Comparison of ENCODE assay signal across 21 mouse cellular contexts in the genomic region with DNA sequence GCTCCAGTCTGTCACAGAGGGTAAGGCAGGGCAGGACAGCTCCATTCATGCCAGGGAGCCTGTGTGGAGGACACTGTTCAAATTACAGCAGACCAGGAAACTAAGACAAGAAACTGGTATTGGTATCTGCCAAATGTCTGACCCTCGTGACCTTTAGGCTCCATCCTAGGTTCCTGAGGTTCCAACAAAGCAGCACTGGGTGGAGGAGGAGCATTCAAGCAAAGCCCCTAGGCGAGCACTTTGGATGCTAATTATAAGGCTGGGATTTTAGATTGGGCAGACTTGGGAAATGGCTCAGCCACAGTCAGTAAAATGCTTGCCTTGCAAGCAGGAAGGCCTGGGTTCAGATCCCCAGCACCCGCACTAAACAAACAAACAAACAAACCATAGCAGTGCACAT.
"Had no signal": no experiment of that assay in that cellular context is flagged by ENCODE, and none has a peak within 500 bp of the region (broad histone marks: within the 10 kb centered on the region; RNA-seq: fewer than 3 reads in every experiment).

No protein-coding gene starts in this region.

- H3K4me2 ChIP-seq: liver, embryonic 15.5 days; lung, embryonic 15.5 days; midbrain, embryonic 11.5 days; midbrain, embryonic 15.5 days; neural tube, embryonic 12.5 days; neural tube, embryonic 15.5 days had no signal

- H3K36me3 ChIP-seq: liver, embryonic 15.5 days; lung, embryonic 15.5 days; midbrain, embryonic 15.5 days; neural tube, embryonic 12.5 days; neural tube, embryonic 15.5 days had no signal

- H3K9ac ChIP-seq: liver, embryonic 15.5 days; lung, embryonic 15.5 days; midbrain, embryonic 15.5 days; neural tube, embryonic 12.5 days; neural tube, embryonic 15.5 days had no signal

- DNase-seq: kidney, adult 18-20 months; kidney, postnatal 14 days; kidney, postnatal 4 days; left cerebral cortex, postnatal 4 days; lung, adult 18-20 months; lung, postnatal 10 days; lung, postnatal 36 days; right cerebral cortex, adult 18-20 months; right cerebral cortex, postnatal 14 days; right cerebral cortex, postnatal 4 days; thymus, adult 18-20 months; thymus, postnatal 14 days; thymus, postnatal 4 days had no signal

- H3K9me3 ChIP-seq: liver, embryonic 15.5 days; lung, embryonic 15.5 days; midbrain, embryonic 15.5 days; neural tube, embryonic 12.5 days; neural tube, embryonic 15.5 days had no signal

- H3K27ac ChIP-seq: liver, embryonic 15.5 days; lung, embryonic 15.5 days; midbrain, embryonic 15.5 days; neural tube, embryonic 12.5 days; neural tube, embryonic 15.5 days; stomach, postnatal 0 days had no signal

- ATAC-seq: midbrain, embryonic 15.5 days had no signal

- H3K4me3 ChIP-seq: liver, embryonic 15.5 days; lung, embryonic 15.5 days; megakaryocyte, embryonic 14.5 days; midbrain, embryonic 15.5 days; neural tube, embryonic 12.5 days; neural tube, embryonic 15.5 days had no signal

- H3K27me3 ChIP-seq: lung, embryonic 15.5 days; midbrain, embryonic 15.5 days; neural tube, embryonic 12.5 days; neural tube, embryonic 15.5 days had no signal
